Mouse (Mus musculus) intestine, postnatal 0 days (tissue): ENCODE data around the gene Crtc3. TPM values are rescaled to one million over a fixed set of nuclear protein-coding genes. Genes with fewer than 3 reads are reported as not detected.
A peak's percentile ranks its signal among the peaks of the same experiment; 100 is the strongest.

Experiments
- ATAC-seq: fragments of 200-750 bp; cut with Nextera tagmentation; 2 replicates; pipeline ENCODE4 v1.8.0; 2017; ENCODE audit warnings: mild to moderate bottlenecking, moderate TSS enrichment, moderate library complexity
- H3K27ac ChIP-seq: fragments of 300-500 bp; sonication (generic); 2 replicates; pipeline ENCODE4 v1.5.1; 2014; ENCODE audit warnings: mild to moderate bottlenecking, low read depth, low read length, moderate library complexity
- H3K27me3 ChIP-seq: fragments of 300-500 bp; sonication (generic); replicated peaks from 2 replicates; pipeline ENCODE4 v1.6.1; 2014; ENCODE audit warnings: low read length, mixed read lengths; ENCODE audit not compliant: control insufficient read depth, insufficient read depth
- H3K36me3 ChIP-seq: fragments of 300-500 bp; sonication (generic); 2 replicates; pipeline ENCODE4 v1.6.1; 2014; ENCODE audit warnings: mild to moderate bottlenecking, moderate library complexity; ENCODE audit not compliant: control insufficient read depth, insufficient read depth
- H3K4me1 ChIP-seq: fragments of 300-500 bp; sonication (generic); replicated peaks from 2 replicates; pipeline ENCODE4 v1.6.1; 2014; ENCODE audit warnings: antibody characterized with exemption, low read length, mixed read lengths; ENCODE audit not compliant: control insufficient read depth, insufficient read depth
- H3K4me2 ChIP-seq: fragments of 300-500 bp; sonication (generic); replicated peaks from 2 replicates; pipeline ENCODE4 v1.6.1; 2014; ENCODE audit warnings: low read depth, mild to moderate bottlenecking, moderate library complexity
- H3K4me3 ChIP-seq: fragments of 300-500 bp; sonication (generic); 2 replicates; pipeline ENCODE4 v1.5.1; 2014; ENCODE audit warnings: low read depth, low read length
- H3K9ac ChIP-seq: fragments of 300-500 bp; sonication (generic); 2 replicates; pipeline ENCODE4 v1.6.1; 2014; ENCODE audit warnings: mild to moderate bottlenecking, low read depth, low read length
- H3K9me3 ChIP-seq: fragments of 300-500 bp; sonication (generic); 2 replicates; pipeline ENCODE4 v1.6.1; 2016; ENCODE audit warnings: mixed run types; ENCODE audit not compliant: control insufficient read depth
- CTCF ChIP-seq: sonication (generic); IDR thresholded peaks from 2 replicates; pipeline ENCODE4 v1.5.1; 2016; ENCODE audit warnings: low read depth, mild to moderate bottlenecking, control low read depth, antibody characterized with exemption, moderate library complexity
- WGBS: fragments of 180-500 bp; shearing (Covaris S2); extraction: QIAGEN DNeasy Blood & Tissue Kit; methylation state at CpG from one replicate; pipeline ENCODE4 v1.1.7; 2014; 5-methylcytosine and 5-hydroxymethylcytosine counted together
- polyA plus RNA-seq: library from polyadenylated mRNA; unstranded; fragments of >200 nt; fragmentation: Nextera tagmentation; extraction: Ambion mirVana; gene quantifications from 2 replicates; pipeline ENCODE4 v1.2.1, GENCODE M21; 2015

Gene Crtc3
- polyA plus RNA-seq, 1 experiment from 2014 or later = 11.5 TPM

GRCm38 (mm10) chr7:80557161-80557560, 131.5 kb downstream of the Crtc3 start:
- no peak for ATAC-seq
- TF ChIP-seq CTCF = no peak

DNA sequence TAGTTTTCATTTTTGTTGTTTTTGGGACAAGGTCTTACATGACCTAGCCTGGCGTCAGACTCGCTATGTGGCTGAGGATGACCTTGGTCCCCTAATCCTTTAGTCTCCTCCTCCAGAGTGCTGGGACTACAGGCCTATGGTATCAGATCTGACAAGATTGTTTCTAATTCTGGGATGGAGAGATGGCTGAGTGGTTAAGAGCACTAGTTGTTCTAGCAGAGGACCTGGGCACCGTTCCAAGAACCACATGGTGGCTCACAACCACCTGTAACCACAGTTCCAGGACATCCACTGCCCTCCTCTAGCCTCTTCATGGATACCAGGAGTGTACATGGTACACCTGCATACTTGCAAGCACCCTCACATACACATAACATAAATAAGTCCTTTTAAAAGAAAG, 132.5 kb downstream of the Crtc3 start:
- Histone ChIP-seq H3K9ac (no peak overlapping the region), H3K4me1 (0 out of 2 replicates have a peak, but pooled peaks cover 3% of the 10 kb centered on the region), H3K27me3 (no peaks in the 10 kb centered on the region), H3K4me2 (no peak overlapping the region), H3K36me3 (no peaks in the 10 kb centered on the region), H3K9me3 (no peaks in the 10 kb centered on the region), H3K4me3 (no peak overlapping the region), H3K27ac (no peak overlapping the region)
- 67% methylated on average over 3 of the region's 3 CpGs for WGBS
- no peak for TF ChIP-seq CTCF
- ATAC-seq = no peak

More at GRCm38 (mm10) chr7:80557161-80557560, 131.5 kb downstream of the Crtc3 start:
- H3K9me3 ChIP-seq = no peaks in the 10 kb centered on the region
- WGBS = 85% methylated on average over 4 of the region's 4 CpGs
- H3K4me2 ChIP-seq = no peak overlapping the region
- H3K4me3 ChIP-seq = no peak overlapping the region
- H3K9ac ChIP-seq = no peak overlapping the region
- no peaks in the 10 kb centered on the region for H3K27me3 ChIP-seq
- 0 out of 2 replicates have a peak, but pooled peaks cover 3% of the 10 kb centered on the region for H3K4me1 ChIP-seq
- no peak overlapping the region for H3K27ac ChIP-seq
- H3K36me3 ChIP-seq = no peaks in the 10 kb centered on the region

DNA sequence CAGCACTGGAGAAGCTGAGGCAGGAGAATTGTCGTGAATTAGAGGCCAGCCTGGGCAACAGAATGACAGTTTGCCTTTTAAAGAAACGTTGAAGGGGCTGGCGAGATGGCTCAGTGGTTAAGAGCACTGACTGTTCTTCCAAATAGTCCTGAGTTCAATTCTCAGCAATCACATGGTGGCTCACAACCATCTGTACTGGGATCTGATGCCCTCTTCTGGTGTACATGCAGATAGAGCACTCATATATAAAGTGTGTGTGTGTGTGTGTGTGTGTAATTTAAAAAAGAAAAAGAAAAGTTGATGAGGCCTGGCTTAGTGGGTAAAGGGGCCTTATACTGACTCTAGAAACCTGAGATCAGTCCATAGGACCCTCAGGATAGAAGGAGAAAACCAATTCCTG, 133.5 kb downstream of the Crtc3 start:
- ATAC-seq = no peak
- peak; percentile 48 for TF ChIP-seq CTCF
- Histone ChIP-seq H3K9me3 (no peaks in the 10 kb centered on the region), H3K27me3 (no peaks in the 10 kb centered on the region), H3K4me3 (no peak overlapping the region), H3K9ac (no peak overlapping the region), H3K4me2 (no peak overlapping the region), H3K4me1 (0 out of 2 replicates have a peak, but pooled peaks cover 3% of the 10 kb centered on the region), H3K27ac (no peak overlapping the region), H3K36me3 (no peaks in the 10 kb centered on the region)
- 72% methylated on average over 3 of the region's 3 CpGs for WGBS

- Histone ChIP-seq H3K4me2 (no peak overlapping the region), H3K9ac (no peak overlapping the region), H3K27me3 (no peaks in the 10 kb centered on the region), H3K4me1 (0 out of 2 replicates have a peak, but pooled peaks cover 3% of the 10 kb centered on the region), H3K27ac (peak overlapping the region; percentile 42; the same call in 1 of the 2 replicates), H3K4me3 (no peak overlapping the region), H3K9me3 (no peaks in the 10 kb centered on the region), H3K36me3 (no peaks in the 10 kb centered on the region)
- TF ChIP-seq CTCF = no peak
- WGBS = 59% methylated on average over 22 of the region's 22 CpGs
- ATAC-seq = no peak
Observed at GRCm38 (mm10) chr7:80554180-80555021, 134.3 kb downstream of the Crtc3 start.

- H3K27ac ChIP-seq = no peak overlapping the region
- no peaks in the 10 kb centered on the region for H3K36me3 ChIP-seq
- H3K4me1 ChIP-seq = no peaks in the 10 kb centered on the region
- 75% methylated on average over 7 of the region's 7 CpGs for WGBS
- H3K4me2 ChIP-seq = no peak overlapping the region
- no peaks in the 10 kb centered on the region for H3K27me3 ChIP-seq
- H3K9ac ChIP-seq = no peak overlapping the region
- no peak overlapping the region for H3K4me3 ChIP-seq
- no peak for ATAC-seq
- TF ChIP-seq CTCF = no peak
- H3K9me3 ChIP-seq = no peaks in the 10 kb centered on the region
Observed at GRCm38 (mm10) chr7:80548513-80549260, 140.0 kb downstream of the Crtc3 start.

DNA sequence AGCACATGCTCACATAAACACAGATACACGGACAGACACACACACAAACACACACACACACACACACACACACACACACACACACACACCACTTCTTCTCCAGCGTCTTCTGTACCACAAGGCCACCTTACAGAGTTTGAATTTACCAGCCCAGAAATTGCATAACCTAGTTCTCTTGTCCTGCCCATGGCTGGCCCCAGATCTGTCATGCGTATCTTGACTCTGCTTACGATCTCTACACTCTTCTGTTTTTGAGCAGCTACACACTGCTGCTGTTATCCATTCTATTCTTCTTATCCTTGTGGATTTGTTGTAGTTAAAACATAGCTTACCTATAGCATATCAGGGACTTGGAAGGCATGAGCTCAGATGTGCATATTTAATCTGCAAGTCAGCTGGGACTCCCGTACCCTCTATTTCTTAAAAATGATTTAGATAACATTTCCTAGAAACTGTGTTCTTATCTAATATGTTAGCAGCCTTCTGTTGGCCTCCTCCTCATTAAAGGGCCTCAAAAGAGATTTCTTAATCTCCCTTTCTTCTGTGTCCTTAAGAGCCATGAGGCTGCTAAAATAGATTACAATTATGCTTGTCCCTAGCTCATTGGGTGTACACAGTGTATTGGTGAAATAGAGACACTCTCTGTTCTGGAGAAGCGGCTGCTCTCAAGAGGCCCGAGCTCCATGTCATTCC, 146.4 kb downstream of the Crtc3 start:
- ATAC-seq = no peak
- Histone ChIP-seq H3K4me1 (no peaks in the 10 kb centered on the region), H3K4me3 (no peak overlapping the region), H3K9me3 (no peaks in the 10 kb centered on the region), H3K9ac (no peak overlapping the region), H3K4me2 (no peak overlapping the region), H3K27ac (no peak overlapping the region), H3K36me3 (no peaks in the 10 kb centered on the region), H3K27me3 (no peaks in the 10 kb centered on the region)
- TF ChIP-seq CTCF = no peak
- 60% methylated on average over 7 of the region's 7 CpGs for WGBS
